13 mouse cellular contexts compared by ENCODE assay signal in the genomic region with DNA sequence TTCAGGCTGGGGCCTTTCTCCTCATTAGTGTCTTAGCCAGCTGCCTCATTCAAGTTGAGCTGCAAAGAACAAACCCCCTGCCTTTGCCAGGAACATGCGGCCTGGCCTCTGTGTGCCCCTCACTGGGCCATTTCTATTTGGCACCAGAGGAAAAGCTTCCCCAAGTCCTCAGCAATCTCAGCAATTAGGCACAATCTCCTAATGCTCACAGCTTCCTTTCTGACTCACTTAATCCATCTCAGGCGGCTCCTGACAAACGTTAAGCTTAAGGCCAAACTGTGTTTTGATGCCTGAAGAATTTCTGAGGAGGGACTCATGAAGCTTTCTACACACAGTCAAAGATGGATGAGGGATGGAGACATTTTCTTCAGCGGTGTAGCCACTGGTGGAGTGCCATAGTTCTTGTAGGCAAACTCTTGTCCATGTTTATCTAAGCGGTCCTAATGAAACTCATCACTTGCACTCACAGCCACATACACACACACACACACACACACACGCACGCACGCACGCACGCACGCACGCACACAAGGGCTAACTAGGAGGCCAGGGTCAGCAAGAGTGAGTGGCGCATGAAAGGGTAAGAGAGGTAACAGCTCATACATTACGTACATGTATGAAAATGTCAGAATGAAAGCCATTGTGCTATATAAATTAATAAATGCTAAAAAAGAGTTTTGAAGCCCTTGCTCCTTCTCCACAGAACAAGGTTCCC.
DNase-seq lines count a peak whose midpoint lies in the region; ATAC-seq lines count a peak whose summit lies in the region.
"Had no signal": no experiment of that assay in that cellular context is flagged by ENCODE, and none has a peak within 500 bp of the region (broad histone marks: within the 10 kb centered on the region; RNA-seq: fewer than 3 reads in every experiment).

No protein-coding gene starts in this region.

- peak overlapping the region; percentile 29; the same call in 1 of the 2 replicates for H3K27ac ChIP-seq in lung, embryonic 15.5 days
- peak overlapping the region; percentile 63 for H3K27ac ChIP-seq in forebrain, embryonic 12.5 days
- H3K27ac ChIP-seq: embryonic facial prominence, embryonic 13.5 days had no signal

- no peaks in the 10 kb centered on the region for H3K9me3 ChIP-seq in lung, embryonic 15.5 days
- no peaks in the 10 kb centered on the region for H3K9me3 ChIP-seq in forebrain, embryonic 12.5 days
- H3K9me3 ChIP-seq: embryonic facial prominence, embryonic 13.5 days; G1E had no signal

- no peak overlapping the region for H3K9ac ChIP-seq in lung, embryonic 15.5 days
- no peak overlapping the region for H3K9ac ChIP-seq in forebrain, embryonic 12.5 days
- H3K9ac ChIP-seq: embryonic facial prominence, embryonic 13.5 days had no signal

- H3K36me3 ChIP-seq in lung, embryonic 15.5 days: no peaks in the 10 kb centered on the region
- no peaks in the 10 kb centered on the region for H3K36me3 ChIP-seq in forebrain, embryonic 12.5 days (replicated peaks)
- H3K36me3 ChIP-seq: embryonic facial prominence, embryonic 13.5 days; G1E had no signal

- H3K4me1 ChIP-seq in lung, embryonic 15.5 days: peaks cover 7% of the 10 kb centered on the region
- H3K4me1 ChIP-seq in forebrain, embryonic 12.5 days: peaks cover 6% of the 10 kb centered on the region

- no peaks in the 10 kb centered on the region for H3K27me3 ChIP-seq in lung, embryonic 15.5 days
- H3K27me3 ChIP-seq in forebrain, embryonic 12.5 days: no peaks in the 10 kb centered on the region
- H3K27me3 ChIP-seq: embryonic facial prominence, embryonic 13.5 days had no signal

- H3K4me3 ChIP-seq in lung, embryonic 15.5 days: no peak overlapping the region
- H3K4me3 ChIP-seq in forebrain, embryonic 12.5 days (replicated peaks): no peak overlapping the region
- H3K4me3 ChIP-seq: embryonic facial prominence, embryonic 13.5 days; myocyte had no signal

- no peak for DNase-seq in lung, postnatal 36 days
- DNase-seq in layer of hippocampus, adult 9-11 months: peak; percentile 61
- peak; percentile 96 for DNase-seq in retina, postnatal 1 day
- DNase-seq in spleen, postnatal 36 days (ENCODE audit: low spot score in 2 of 2): no peak
- DNase-seq in embryo, embryonic 10 days (ENCODE audit: low spot score): no peak
- DNase-seq: gastrocnemius, postnatal 10 days; heart, postnatal 10 days had no signal

- 47% methylated on average over 14 of the region's 14 CpGs for WGBS in lung, embryonic 15.5 days
- 49% methylated on average over 14 of the region's 14 CpGs for WGBS in forebrain, embryonic 12.5 days

- H3K4me2 ChIP-seq in lung, embryonic 15.5 days: no peak overlapping the region
- no peak overlapping the region for H3K4me2 ChIP-seq in forebrain, embryonic 12.5 days
- H3K4me2 ChIP-seq: embryonic facial prominence, embryonic 13.5 days had no signal

- ATAC-seq in lung, embryonic 15.5 days (ENCODE audit: borderline replicate concordance, extremely low read depth, low FRiP score, low TSS enrichment): peak; percentile 77; the same call in 1 of the 2 replicates
- ATAC-seq in forebrain, embryonic 12.5 days (ENCODE audit: low FRiP score): peak; percentile 82; the same call in 1 of the 2 replicates
- ATAC-seq: intestine, embryonic 16.5 days had no signal

Comparison
In these comparisons a context has a peak if more than half of its experiments do, and no peak if none do; other contexts are left out.
1. DNase-seq: peak in layer of hippocampus, adult 9-11 months (single experiment) and retina, postnatal 1 day (single experiment); none in lung, postnatal 36 days (single experiment), spleen, postnatal 36 days (0 of 2) and embryo, embryonic 10 days (single experiment).